Mouse (Mus musculus) liver, adult 2 months (tissue): ENCODE results near the gene Irf3. TPM values are rescaled to one million over a fixed set of nuclear protein-coding genes. Genes with fewer than 3 reads are reported as not detected.

ENCODE experiments used
- DNase-seq: peaks from one replicate; pipeline ENCODE4 v3.0.0-alpha.2; 2011; ENCODE audit warnings: low read depth, low spot score; ENCODE audit errors: extremely low read depth
- H3K27ac ChIP-seq: fragments of 200-500 bp; replicated peaks from 2 replicates; pipeline ENCODE4 v1.5.1; 2012; ENCODE audit warnings: low read depth, mild to moderate bottlenecking, control low read depth, inconsistent platforms, low read length; ENCODE audit not compliant: insufficient read depth
- H3K27me3 ChIP-seq: fragments of 200-500 bp; 2 replicates; pipeline ENCODE4 v1.6.1; 2012; ENCODE audit warnings: mild to moderate bottlenecking, moderate library complexity, low read length, inconsistent platforms; ENCODE audit not compliant: control insufficient read depth, insufficient read depth
- H3K36me3 ChIP-seq: fragments of 200-500 bp; 2 replicates; pipeline ENCODE4 v1.6.1; 2012; ENCODE audit warnings: low read length, inconsistent platforms; ENCODE audit not compliant: control insufficient read depth, insufficient read depth
- H3K4me1 ChIP-seq: fragments of 200-500 bp; 2 replicates; pipeline ENCODE4 v1.6.1; 2011; ENCODE audit warnings: low read length; ENCODE audit not compliant: control insufficient read depth, insufficient read depth
- H3K4me3 ChIP-seq: fragments of 200-500 bp; 2 replicates; pipeline ENCODE4 v1.5.1; 2011; ENCODE audit warnings: low read depth, mild to moderate bottlenecking, control low read depth, low read length, moderate library complexity; ENCODE audit not compliant: insufficient read depth
- H3K79me2 ChIP-seq: fragments of 200-500 bp; 2 replicates; pipeline ENCODE4 v1.6.1; 2012; ENCODE audit warnings: inconsistent platforms, mild to moderate bottlenecking, low read length, moderate library complexity; ENCODE audit not compliant: control insufficient read depth, insufficient read depth
- H3K9ac ChIP-seq: fragments of 200-500 bp; 2 replicates; pipeline ENCODE4 v1.6.1; 2012; ENCODE audit warnings: low read depth, mild to moderate bottlenecking, control low read depth, inconsistent platforms, low read length
- CTCF ChIP-seq: fragments of 200-500 bp; IDR thresholded peaks from 2 replicates; pipeline ENCODE4 v1.5.1; 2011; ENCODE audit warnings: low read depth, low read length, control low read depth
- POLR2A ChIP-seq: fragments of 200-500 bp; IDR thresholded peaks from 2 replicates; pipeline ENCODE4 v1.6.1; 2011; ENCODE audit warnings: low read length, control low read depth; ENCODE audit not compliant: insufficient read depth; ENCODE audit errors: extremely low read depth
- WGBS: fragments of 180-500 bp; shearing (Covaris S2); methylation state at CpG from one replicate; pipeline ENCODE4 v1.1.7; 2018; 5-methylcytosine and 5-hydroxymethylcytosine counted together
- polyA plus RNA-seq: library from polyadenylated mRNA; depleted of rRNA; stranded (reverse); fragments of >200 nt; gene quantifications from 2 replicates; pipeline ENCODE4 v1.2.3, GENCODE M21; 2012
- total RNA-seq: library from RNA; depleted of rRNA; stranded (reverse); fragments of >200 nt; gene quantifications from 2 replicates; pipeline ENCODE4 v1.2.3, GENCODE M21; 2014

Gene Irf3
- total and polyA plus RNA-seq, 2 experiments, result 59.0 to 101 TPM

- no peak overlapping the region for H3K4me3 ChIP-seq
- H3K27me3 ChIP-seq, result no peaks in the 10 kb centered on the region
- H3K79me2 ChIP-seq, result peaks cover 18% of the 10 kb centered on the region
- peaks cover 17% of the 10 kb centered on the region for H3K36me3 ChIP-seq
- H3K27ac ChIP-seq, result no peak overlapping the region
- 0 out of 2 replicates have a peak, but pooled peaks cover 2% of the 10 kb centered on the region for H3K4me1 ChIP-seq
- DNase-seq, result peak; percentile 71
- no peak for TF ChIP-seq CTCF
- TF ChIP-seq POLR2A, result no peak
- WGBS, result 69% methylated on average over 4 of the region's 4 CpGs
- no peak overlapping the region for H3K9ac ChIP-seq
Observed at GRCm38 (mm10) chr7:45012824-45013223, 15.4 kb downstream of the Irf3 start.

GRCm38 (mm10) chr7:45013366-45014095, 16.1 kb downstream of the Irf3 start:
- Histone ChIP-seq H3K27ac (no peak overlapping the region), H3K9ac (no peak overlapping the region), H3K36me3 (peaks cover 15% of the 10 kb centered on the region), H3K4me3 (no peak overlapping the region), H3K79me2 (peaks cover 18% of the 10 kb centered on the region; the same call in 1 of the 2 replicates), H3K27me3 (no peaks in the 10 kb centered on the region), H3K4me1 (0 out of 2 replicates have a peak, but pooled peaks cover 5% of the 10 kb centered on the region)
- 80% methylated on average over 16 of the region's 16 CpGs for WGBS
- TF ChIP-seq POLR2A, result no peak
- TF ChIP-seq CTCF, result no peak
- DNase-seq, result no peak

- Histone ChIP-seq H3K27ac (no peak overlapping the region), H3K79me2 (peaks cover 18% of the 10 kb centered on the region; the same call in 1 of the 2 replicates), H3K4me3 (no peak overlapping the region), H3K36me3 (peaks cover 14% of the 10 kb centered on the region), H3K9ac (no peak overlapping the region), H3K27me3 (no peaks in the 10 kb centered on the region), H3K4me1 (0 out of 2 replicates have a peak, but pooled peaks cover 5% of the 10 kb centered on the region)
- no peak for TF ChIP-seq CTCF
- no peak for TF ChIP-seq POLR2A
- WGBS, result 90% methylated on average over 3 of the region's 3 CpGs
- DNase-seq, result no peak
Observed at GRCm38 (mm10) chr7:45014096-45014451, 16.6 kb downstream of the Irf3 start.

- Histone ChIP-seq H3K27ac (peak overlapping the region; percentile 47), H3K9ac (peak overlapping the region; percentile 87), H3K36me3 (peaks cover 9% of the 10 kb centered on the region), H3K27me3 (no peaks in the 10 kb centered on the region), H3K4me1 (0 out of 2 replicates have a peak, but pooled peaks cover 5% of the 10 kb centered on the region), H3K79me2 (peaks cover 18% of the 10 kb centered on the region; the same call in 1 of the 2 replicates), H3K4me3 (peak overlapping the region; percentile 82)
- TF ChIP-seq POLR2A, result no peak
- TF ChIP-seq CTCF, result no peak
- DNase-seq, result no peak
- WGBS, result under 1% methylated on average over 20 of the region's 20 CpGs
Observed at GRCm38 (mm10) chr7:45015344-45015956, 18.0 kb downstream of the Irf3 start.

GRCm38 (mm10) chr7:45015957-45016612, 18.6 kb downstream of the Irf3 start, which contains the start of gene Scaf1:
Gene Scaf1 (minus strand): TSS chr7:45016363.
- Histone ChIP-seq H3K4me1 (0 out of 2 replicates have a peak, but pooled peaks cover 5% of the 10 kb centered on the region), H3K36me3 (peaks cover 9% of the 10 kb centered on the region), H3K79me2 (peaks cover 18% of the 10 kb centered on the region; the same call in 1 of the 2 replicates), H3K4me3 (peak within 1 kb of the TSS; percentile 82), H3K27me3 (no peaks in the 10 kb centered on the region), H3K9ac (peak within 1 kb of the TSS; percentile 87), H3K27ac (peak within 1 kb of the TSS; percentile 92)
- TF ChIP-seq CTCF (no peak), POLR2A (peak; percentile 29; the same call in 1 of the 2 replicates)
- DNase-seq, result peak; percentile 97
- 1% methylated on average over 69 of the region's 69 CpGs for WGBS
